Mouse (Mus musculus) right cerebral cortex, postnatal 14 days (tissue): ENCODE data around the gene Gm3952.
A peak's percentile ranks its signal among the peaks of the same experiment; 100 is the strongest.

ENCODE experiments used
- DNase-seq: peaks from one replicate; pipeline ENCODE4 v3.0.0; 2022

The Gm3952 gene

DNA sequence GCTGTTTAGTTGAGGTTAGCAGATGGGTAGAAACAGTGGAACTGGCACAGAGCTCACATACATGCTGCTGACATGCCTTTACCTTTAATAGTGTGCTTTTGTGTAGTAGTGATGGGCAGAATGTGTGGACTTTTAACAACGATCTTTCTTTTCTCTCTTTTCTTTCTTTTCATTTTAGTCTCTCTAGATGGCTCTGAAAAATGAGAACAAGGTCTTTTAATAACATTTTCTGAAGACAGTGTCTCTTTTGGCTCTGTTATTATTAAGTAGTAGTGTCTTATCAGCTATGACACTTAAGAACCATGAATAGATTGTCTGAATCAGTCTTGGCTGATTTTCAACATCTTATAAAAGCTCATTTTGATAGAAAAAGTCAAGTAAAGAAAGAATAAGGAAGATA lies at the start of gene Gm3952:
Gene Gm3952 (minus strand): TSS at position 101 of the 400 bp plus-strand sequence.
- DNase-seq: no peak

DNA sequence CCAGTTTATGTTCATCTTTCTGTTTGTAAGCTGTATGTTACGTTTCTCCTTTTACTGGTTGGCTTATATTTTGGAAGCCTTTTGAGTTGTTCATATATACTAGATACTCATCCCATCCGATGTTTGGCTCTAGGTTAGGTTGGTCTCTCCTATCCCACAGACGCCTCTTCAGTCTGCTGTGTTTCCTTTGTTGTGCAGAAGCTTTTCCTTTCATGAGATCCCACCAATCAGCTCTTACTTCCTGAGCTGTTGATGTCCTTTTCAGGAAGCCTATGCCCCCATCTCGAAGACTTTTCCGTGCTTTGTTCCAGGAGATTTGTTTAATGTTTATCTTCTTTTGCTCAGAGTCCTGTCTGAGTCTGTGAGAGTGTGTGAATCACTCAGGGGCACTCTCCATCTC lies 45.3 kb upstream of the Gm3952 start:
- DNase-seq: no peak

DNA sequence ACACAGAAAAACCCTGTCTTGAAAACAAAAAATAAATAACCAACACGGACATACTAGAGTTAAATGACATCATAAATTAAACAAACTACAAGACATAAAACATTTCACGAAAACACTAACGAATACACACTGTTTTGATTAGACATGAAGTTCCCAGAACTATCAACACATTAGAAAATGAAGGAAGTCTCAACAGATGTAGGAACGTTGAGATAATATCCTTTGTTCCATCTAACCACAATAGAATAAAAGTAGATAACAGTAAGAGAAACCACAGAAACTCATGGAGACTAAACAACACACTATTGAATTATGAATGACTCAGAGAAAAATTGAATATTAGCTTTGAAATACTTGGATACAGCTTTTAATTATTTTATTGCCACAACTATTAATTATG lies 14.0 kb upstream of the Gm3952 start:
- DNase-seq: no peak

DNA sequence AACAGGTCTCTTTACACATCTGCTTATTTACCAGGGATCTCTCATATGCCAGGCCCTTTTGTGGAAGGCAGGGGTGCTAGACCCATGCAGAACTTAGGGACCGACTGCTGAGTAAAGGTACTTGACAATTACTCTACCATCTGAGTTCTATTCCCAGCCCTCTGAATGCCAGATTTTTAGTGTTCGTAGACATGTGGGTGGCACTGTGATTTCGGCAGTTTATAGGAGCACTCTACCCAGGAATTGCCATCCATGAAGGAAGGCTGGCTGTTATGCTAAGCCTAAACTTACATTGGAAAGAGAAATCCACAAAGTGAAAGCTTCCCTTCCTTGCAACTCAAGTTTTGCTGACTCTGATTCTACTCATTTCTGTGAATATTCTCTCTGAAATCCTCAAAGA lies 62.8 kb downstream of the Gm3952 start:
- no peak for DNase-seq

DNA sequence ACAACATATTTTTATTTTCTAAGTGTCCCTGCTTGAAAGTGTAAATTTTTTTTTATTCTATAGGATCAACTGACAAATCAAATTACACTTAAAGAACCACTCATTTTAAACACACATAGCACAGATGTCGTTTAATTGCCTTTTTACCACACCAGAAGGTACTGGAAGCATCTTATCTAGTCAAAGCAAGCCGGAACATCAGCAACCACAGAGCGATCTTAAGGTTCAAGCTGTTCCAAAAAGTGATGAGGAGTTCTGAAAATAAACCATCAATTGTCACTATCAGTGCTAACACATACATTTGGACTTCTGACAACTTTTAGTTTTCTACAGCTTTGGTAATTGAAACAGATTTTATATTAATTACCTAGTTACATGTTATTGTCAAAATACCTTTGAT lies 64.4 kb downstream of the Gm3952 start:
- no peak for DNase-seq

DNA sequence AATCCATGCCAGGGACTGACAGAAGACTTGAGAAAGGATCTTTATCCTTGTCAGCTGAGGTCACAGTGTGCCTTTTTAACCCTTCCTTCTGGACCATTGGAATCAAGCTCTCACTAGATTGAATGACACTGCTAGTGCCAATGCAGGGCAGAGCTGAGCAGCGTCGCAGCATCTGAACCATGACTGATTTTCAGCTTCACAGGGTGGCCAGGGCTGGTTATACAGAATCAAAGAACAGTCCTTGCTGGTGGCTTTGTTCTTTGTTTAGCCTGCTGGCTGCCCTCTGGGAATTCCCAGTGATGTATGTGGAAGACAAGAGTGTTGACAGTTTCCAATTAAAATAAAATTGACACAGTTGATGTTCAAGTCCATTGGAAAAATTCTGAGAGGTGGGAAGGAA lies 66.2 kb downstream of the Gm3952 start:
- DNase-seq: no peak

DNA sequence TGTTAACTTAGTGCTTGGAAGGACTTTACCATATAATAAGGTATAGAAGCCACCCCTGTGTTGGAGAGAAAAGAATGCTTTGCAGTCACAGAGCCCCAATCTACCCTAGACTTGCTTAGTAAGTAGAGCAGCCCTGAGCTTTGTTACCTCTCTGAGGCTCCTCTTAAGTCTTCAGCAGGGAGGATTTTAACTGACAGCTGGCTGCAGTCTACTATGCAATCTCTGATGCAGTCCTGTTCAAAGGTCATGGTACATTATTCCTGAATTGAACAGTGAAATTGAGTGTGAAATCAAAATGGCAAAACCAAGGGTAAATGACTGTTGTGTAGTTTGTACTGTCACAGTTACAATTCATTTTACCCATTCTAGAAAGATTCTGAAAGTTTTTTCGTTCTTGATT lies 71.3 kb downstream of the Gm3952 start:
- DNase-seq: no peak

DNA sequence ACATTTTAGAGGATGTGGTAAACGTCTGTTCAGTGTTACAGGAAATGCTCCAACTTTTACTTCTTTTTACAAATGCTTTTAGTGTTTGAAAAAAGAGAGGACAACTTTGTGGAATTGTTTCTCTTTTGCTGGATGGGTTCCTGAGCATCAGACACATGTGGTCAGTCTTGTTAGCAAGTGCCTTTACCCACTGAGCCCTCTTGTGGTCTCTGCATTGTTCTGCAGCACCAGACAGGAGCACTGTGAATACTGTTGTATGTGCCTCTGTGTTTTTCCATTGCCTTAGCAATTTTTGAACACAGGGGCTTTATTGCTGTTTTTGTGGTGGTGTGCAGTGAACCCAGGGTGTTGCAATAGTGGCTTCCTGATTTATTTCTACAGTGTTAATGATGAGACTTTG lies 73.7 kb downstream of the Gm3952 start:
- DNase-seq: peak; percentile 11

DNA sequence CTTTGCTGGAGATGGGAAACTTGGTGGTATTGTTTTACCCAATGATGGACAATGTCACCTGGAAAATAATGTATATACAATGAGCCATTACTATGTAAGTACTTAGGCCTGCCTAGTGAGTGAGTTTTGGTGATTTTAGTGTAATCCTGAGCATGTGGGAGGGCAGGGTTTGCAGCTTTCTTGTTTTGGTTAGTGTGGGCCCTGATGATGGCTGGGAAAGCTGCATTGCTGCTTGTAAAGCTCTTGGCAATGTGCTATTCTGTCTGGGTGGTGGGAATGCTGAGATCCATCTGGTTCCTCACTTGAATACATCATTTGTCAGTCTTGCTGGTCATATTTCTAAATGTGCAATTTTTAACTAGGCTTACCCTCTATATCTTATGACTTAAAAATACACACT lies 82.3 kb downstream of the Gm3952 start:
- no peak for DNase-seq

DNA sequence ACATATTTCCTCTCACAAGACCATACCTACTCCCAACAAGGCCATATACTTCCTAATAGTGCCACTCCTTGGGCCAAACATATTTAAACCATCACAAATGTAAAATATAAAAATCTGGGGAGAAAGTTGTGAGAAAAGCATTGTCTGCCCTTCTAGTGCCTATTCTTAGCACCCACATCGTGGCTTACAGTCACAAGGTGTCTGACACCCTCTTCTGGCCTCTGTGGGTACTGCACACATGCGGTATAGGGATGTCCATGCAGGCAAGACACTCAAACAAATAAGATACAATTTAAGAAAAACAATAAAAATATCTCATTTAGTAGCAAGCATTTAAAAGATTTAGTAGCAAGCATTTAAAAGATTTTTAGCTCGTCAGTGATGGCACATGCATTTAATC lies 89.2 kb downstream of the Gm3952 start:
- DNase-seq: peak; percentile 83

DNA sequence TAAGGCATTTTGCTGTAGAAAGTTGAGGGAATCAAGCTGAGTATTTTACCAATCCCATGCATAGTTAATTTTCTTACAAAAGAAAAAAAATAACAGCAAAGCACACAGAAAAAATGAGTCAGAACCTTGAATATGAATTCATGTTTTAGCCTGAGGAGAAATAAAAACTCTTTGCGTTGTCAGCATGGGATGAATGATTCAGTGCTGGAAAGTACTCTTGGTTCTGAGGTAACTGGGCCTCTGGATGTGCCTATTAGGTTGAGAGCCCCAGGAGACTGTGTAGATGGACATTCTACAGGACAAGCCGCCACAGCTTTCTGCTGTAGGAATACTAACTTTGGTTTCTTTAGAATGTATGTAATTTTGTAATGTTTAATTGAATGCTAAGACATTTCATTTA lies 93.7 kb downstream of the Gm3952 start:
- no peak for DNase-seq

DNA sequence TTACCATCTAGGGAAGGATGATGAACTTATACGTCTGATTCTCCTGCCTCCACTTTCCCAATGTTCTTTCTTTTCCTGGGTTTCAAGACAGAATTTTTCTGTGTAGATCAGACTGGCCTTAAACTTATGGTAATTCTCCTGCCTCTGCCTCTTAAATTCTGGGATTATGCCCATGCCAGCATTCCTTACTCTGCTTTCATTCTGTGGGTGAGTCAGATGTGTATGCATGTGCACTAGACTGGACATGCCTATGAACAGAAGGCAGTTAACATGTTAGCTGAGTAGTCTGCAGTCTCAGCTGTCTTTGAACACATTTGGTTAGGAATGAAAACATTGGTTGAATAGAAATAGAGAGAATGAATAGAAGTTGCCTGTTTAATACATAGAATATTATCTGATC lies 94.1 kb downstream of the Gm3952 start:
- DNase-seq: no peak

DNA sequence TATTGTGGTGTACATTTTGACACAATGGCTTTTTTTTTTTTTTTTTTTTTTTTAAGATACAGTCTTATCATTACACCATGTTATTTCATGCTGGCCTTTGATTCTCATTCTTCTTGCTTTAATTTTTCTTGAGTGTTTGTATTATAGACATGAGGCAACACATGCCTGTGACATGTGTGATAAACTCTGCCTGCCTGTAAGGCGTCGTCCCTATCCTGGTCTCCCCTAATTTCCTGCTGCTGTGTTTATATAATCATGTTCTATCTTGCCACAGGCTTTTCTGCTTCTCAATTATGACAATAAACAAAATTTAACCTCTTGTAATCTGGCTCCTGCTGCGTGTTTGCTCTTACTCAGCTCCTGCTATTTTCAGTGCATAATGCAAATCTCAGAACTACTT lies 100.5 kb downstream of the Gm3952 start:
- no peak for DNase-seq

DNA sequence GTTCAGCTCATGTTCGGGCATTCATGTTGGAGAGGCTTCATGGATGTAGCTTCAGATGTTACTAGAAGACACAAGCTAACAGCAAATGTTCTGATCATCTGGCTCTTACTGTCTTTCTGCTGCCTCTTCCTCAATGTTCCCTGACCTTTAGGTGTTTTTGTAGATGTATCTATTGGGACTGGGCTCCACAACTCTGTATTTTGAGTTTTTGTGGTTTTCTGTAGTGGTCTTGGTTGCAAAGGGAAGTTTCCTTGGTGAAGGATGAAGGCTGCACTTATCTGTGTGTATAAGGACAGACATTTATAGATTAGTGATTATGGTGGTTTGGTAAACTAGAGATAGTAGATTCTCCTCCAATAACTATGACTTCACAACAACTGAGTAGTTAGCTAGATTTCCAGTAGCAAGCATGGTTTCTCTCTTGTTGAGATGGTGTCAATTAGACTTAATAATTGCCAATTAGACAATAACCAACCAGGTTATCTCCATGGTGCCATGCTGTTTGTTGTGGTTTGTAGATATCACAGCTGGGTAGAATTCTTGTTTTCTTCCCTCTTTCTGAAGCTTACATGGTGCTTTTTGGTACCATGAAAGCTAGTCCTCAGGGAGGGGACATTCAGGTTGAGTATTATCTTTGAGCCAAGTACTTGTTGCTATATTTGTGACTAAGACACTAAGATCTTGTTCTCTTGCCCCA lies 101.6 kb downstream of the Gm3952 start:
- DNase-seq: no peak
